Mouse (Mus musculus) kidney, postnatal 0 days (tissue): ENCODE data around the gene Erc2. TPM values are rescaled to one million over a fixed set of nuclear protein-coding genes. Genes with fewer than 3 reads are reported as not detected.

ENCODE experiments used
- ATAC-seq: fragments of 200-750 bp; cut with Nextera tagmentation; replicated peaks from 2 replicates; pipeline ENCODE4 v1.8.0; 2017; ENCODE audit warnings: low read depth, moderate number of reproducible peaks, moderate TSS enrichment, moderate library complexity; ENCODE audit not compliant: low FRiP score
- DNase-seq: peaks from one replicate; pipeline ENCODE4 v3.0.0-alpha.2; 2016; ENCODE audit warnings: low spot score
- H3K27ac ChIP-seq: fragments of 300-500 bp; sonication (generic); 2 replicates; pipeline ENCODE4 v1.5.1; 2014; ENCODE audit warnings: mild to moderate bottlenecking
- H3K27me3 ChIP-seq: fragments of 300-500 bp; sonication (generic); 2 replicates; pipeline ENCODE4 v1.6.1; 2014; ENCODE audit warnings: low read length, mixed read lengths; ENCODE audit not compliant: insufficient read depth
- H3K36me3 ChIP-seq: fragments of 300-500 bp; sonication (generic); 2 replicates; pipeline ENCODE4 v1.6.1; 2014; ENCODE audit warnings: low read length, mixed read lengths; ENCODE audit not compliant: insufficient read depth
- H3K4me1 ChIP-seq: fragments of 300-500 bp; sonication (generic); replicated peaks from 2 replicates; pipeline ENCODE4 v1.6.1; 2014; ENCODE audit warnings: antibody characterized with exemption, low read length, mixed read lengths; ENCODE audit not compliant: insufficient read depth
- H3K4me2 ChIP-seq: fragments of 300-500 bp; sonication (generic); 2 replicates; pipeline ENCODE4 v1.6.1; 2014; ENCODE audit warnings: mild to moderate bottlenecking, low read length, moderate library complexity, mixed read lengths
- H3K4me3 ChIP-seq: fragments of 300-500 bp; sonication (generic); replicated peaks from 2 replicates; pipeline ENCODE4 v1.5.1; 2014; ENCODE audit warnings: low read depth, low read length
- H3K9ac ChIP-seq: fragments of 300-500 bp; sonication (generic); 2 replicates; pipeline ENCODE4 v1.6.1; 2014; ENCODE audit warnings: low read depth, low read length
- H3K9me3 ChIP-seq: fragments of 300-500 bp; sonication (generic); replicated peaks from 2 replicates; pipeline ENCODE4 v1.6.1; 2016; ENCODE audit warnings: low read length, inconsistent platforms, mixed read lengths
- CTCF ChIP-seq: IDR thresholded peaks from 2 replicates; pipeline ENCODE4 v1.5.1; 2016; ENCODE audit warnings: antibody characterized with exemption, low read depth, mild to moderate bottlenecking, moderate library complexity
- WGBS: fragments of 180-500 bp; shearing (Covaris S2); extraction: QIAGEN DNeasy Blood & Tissue Kit; methylation state at CpG from one replicate; pipeline ENCODE4 v1.1.7; 2014; 5-methylcytosine and 5-hydroxymethylcytosine counted together
- polyA plus RNA-seq: library from polyadenylated mRNA; unstranded; fragments of >200 nt; fragmentation: Nextera tagmentation; extraction: Ambion mirVana; gene quantifications from 2 replicates; pipeline ENCODE4 v1.2.1, GENCODE M21; 2015

The Erc2 gene
- polyA plus RNA-seq, 1 experiment from 2014 or later = 6.8 TPM

DNA sequence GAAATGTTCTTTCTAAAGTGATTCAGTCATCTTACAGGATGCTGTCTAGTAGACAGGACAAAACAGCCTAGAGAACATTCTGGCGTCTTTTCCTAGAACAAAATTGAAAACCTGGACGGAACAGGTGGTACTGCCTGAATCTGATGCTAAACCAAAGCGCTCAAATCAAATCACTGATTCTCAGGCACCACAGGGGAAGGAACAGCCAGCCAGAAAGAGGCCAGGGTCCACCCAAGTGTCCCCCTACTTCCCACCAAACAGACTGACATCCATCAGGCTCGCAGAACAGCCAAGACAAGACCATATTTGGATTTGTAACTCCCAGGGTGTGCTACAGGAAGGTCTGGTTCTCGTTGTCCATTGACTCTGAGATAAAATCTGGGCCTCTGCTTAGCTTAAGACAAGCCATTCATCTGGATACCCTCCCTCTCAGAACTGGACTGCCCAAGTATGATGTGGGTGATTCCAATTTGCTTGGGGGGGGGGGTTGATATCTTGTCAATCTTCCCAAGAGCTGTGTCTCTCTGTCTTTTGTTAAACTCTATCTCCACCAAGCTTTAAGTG is 783.1 kb downstream of the Erc2 start:
- H3K4me2 ChIP-seq = no peak overlapping the region
- H3K27me3 ChIP-seq = no peaks in the 10 kb centered on the region
- ATAC-seq (no peak), DNase-seq (no peak)
- no peaks in the 10 kb centered on the region for H3K9me3 ChIP-seq
- no peak for TF ChIP-seq CTCF
- H3K36me3 ChIP-seq = no peaks in the 10 kb centered on the region
- no peaks in the 10 kb centered on the region for H3K4me1 ChIP-seq
- no peak overlapping the region for H3K9ac ChIP-seq
- 73% methylated on average over 5 of the region's 5 CpGs for WGBS
- no peak overlapping the region for H3K27ac ChIP-seq
- H3K4me3 ChIP-seq = no peak overlapping the region

DNA sequence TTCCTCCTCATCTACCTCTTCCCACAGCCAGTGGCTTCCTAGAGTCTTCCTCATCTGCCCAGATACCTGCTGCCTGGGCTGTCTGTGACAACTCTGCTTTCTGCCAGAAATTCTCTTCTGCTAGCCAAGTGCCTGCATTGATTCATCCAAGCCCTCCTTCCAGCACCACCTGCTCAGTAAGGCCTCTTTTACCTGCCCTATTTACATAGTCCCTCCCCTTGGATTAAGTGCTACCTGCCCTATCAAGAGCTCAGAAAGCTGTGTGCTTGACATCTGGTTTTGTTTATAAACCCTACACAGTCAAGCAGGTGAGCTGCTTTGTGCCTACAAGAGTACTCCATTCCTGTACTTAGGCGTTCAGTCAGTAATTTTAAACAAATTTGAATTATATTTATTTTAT is 787.2 kb downstream of the Erc2 start:
- ATAC-seq (no peak), DNase-seq (no peak)
- H3K36me3 ChIP-seq = no peaks in the 10 kb centered on the region
- H3K9ac ChIP-seq = no peak overlapping the region
- no peaks in the 10 kb centered on the region for H3K4me1 ChIP-seq
- H3K27ac ChIP-seq = no peak overlapping the region
- no peak for TF ChIP-seq CTCF
- H3K4me3 ChIP-seq = no peak overlapping the region
- no peaks in the 10 kb centered on the region for H3K27me3 ChIP-seq
- WGBS = 95% methylated on average over 1 of the region's 1 CpGs
- no peak overlapping the region for H3K4me2 ChIP-seq
- H3K9me3 ChIP-seq = no peaks in the 10 kb centered on the region

GRCm38 (mm10) chr14:28409796-28410347 is 787.6 kb downstream of the Erc2 start:
- 84% methylated on average over 4 of the region's 4 CpGs for WGBS
- no peak overlapping the region for H3K4me2 ChIP-seq
- H3K36me3 ChIP-seq = no peaks in the 10 kb centered on the region
- DNase-seq (no peak), ATAC-seq (no peak)
- H3K27me3 ChIP-seq = no peaks in the 10 kb centered on the region
- H3K9me3 ChIP-seq = no peaks in the 10 kb centered on the region
- no peak overlapping the region for H3K27ac ChIP-seq
- H3K4me3 ChIP-seq = no peak overlapping the region
- no peak for TF ChIP-seq CTCF
- no peak overlapping the region for H3K9ac ChIP-seq
- no peaks in the 10 kb centered on the region for H3K4me1 ChIP-seq

GRCm38 (mm10) chr14:28410789-28411225 is 788.6 kb downstream of the Erc2 start:
- Histone ChIP-seq H3K4me2 (no peak overlapping the region), H3K4me1 (no peaks in the 10 kb centered on the region), H3K27ac (no peak overlapping the region), H3K27me3 (no peaks in the 10 kb centered on the region), H3K9ac (no peak overlapping the region), H3K9me3 (no peaks in the 10 kb centered on the region), H3K36me3 (no peaks in the 10 kb centered on the region), H3K4me3 (no peak overlapping the region)
- ATAC-seq = no peak
- peak; percentile 74 for DNase-seq
- no peak for TF ChIP-seq CTCF
- WGBS = 34% methylated on average over 13 of the region's 13 CpGs

GRCm38 (mm10) chr14:28412252-28412995 is 790.2 kb downstream of the Erc2 start:
- no peaks in the 10 kb centered on the region for H3K36me3 ChIP-seq
- 0 out of 2 replicates have a peak, but pooled peaks cover 5% of the 10 kb centered on the region for H3K4me1 ChIP-seq
- H3K4me2 ChIP-seq = no peak overlapping the region
- ATAC-seq (no peak), DNase-seq (peak; percentile 23)
- no peak for TF ChIP-seq CTCF
- H3K27me3 ChIP-seq = no peaks in the 10 kb centered on the region
- WGBS = 49% methylated on average over 8 of the region's 8 CpGs
- no peak overlapping the region for H3K4me3 ChIP-seq
- H3K27ac ChIP-seq = no peak overlapping the region
- H3K9me3 ChIP-seq = no peaks in the 10 kb centered on the region
- H3K9ac ChIP-seq = no peak overlapping the region

DNA sequence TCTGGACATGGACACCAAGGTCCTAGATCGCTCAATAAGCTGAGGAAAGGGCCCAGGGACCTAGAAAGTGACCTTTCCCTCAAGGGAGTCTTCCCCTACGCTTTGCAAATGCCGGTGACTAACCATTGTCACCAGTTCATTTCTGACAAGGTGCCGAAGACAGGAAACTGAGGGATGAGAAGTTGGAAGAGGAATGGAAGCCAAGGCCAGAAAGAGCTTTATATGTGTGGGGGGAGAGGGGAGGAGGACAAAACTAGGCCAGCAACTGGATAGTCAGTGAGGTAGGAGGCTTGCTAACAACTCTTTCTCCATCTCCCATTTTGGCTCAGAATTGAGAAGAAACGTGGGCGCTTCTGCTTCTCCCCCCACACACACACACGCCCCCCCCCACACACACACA is 791.3 kb downstream of the Erc2 start:
- no peaks in the 10 kb centered on the region for H3K27me3 ChIP-seq
- WGBS = 68% methylated on average over 7 of the region's 7 CpGs
- no peak overlapping the region for H3K9ac ChIP-seq

More for the DNA sequence above, 791.3 kb downstream of the Erc2 start:
- no peak overlapping the region for H3K27ac ChIP-seq
- TF ChIP-seq CTCF = no peak
- no peaks in the 10 kb centered on the region for H3K9me3 ChIP-seq
- H3K4me2 ChIP-seq = no peak overlapping the region
- no peaks in the 10 kb centered on the region for H3K36me3 ChIP-seq
- DNase-seq (no peak), ATAC-seq (no peak)
- no peak overlapping the region for H3K4me3 ChIP-seq
- 0 out of 2 replicates have a peak, but pooled peaks cover 5% of the 10 kb centered on the region for H3K4me1 ChIP-seq
